Mouse (Mus musculus): ENCODE data around the gene Soat1. TPM values are rescaled to one million over a fixed set of nuclear protein-coding genes. Genes with fewer than 3 reads are reported as not detected.
"Not testable (repeated sequence)": the region's sequence is repeated elsewhere in the genome, so short reads cannot be mapped to it uniquely, and the experiment has no call there.

Soat1 gene
- total RNA-seq (2021) = 10 to 100 TPM; 32.3 to 47.6 TPM

DNA sequence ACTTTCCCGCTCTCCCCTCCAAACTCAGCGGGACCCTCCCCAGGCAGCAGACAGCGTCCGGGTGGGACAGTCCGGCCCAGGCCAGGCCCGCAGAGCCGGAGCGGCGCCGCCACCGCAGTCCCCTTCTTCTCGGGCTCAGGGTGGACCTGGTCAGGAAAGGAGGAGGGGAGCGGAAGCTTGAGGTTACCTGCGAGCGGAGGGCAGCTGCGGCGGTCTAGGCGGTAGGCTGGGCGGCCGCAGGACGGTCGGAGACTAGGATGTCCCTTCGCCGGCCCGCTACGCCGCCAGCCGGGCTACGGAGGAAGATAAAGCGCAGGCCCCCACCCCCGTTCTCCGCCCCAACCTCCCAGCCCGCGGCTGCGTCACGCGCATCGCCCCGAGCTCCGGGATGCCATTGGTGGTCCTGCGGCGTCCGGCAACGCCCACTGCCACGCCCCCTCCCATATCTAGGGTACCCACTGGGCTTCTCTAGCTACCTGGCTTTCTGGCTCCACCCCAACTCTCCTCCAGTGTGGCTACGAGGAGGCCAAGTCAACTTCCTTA is at the start of gene Soat1:
Gene Soat1 (minus strand): TSS at position 371 of the 543 bp plus-strand sequence.
- intact Hi-C loops (cut with DNase I) = loop anchor here (2.0 kb wide), 1 partner anchor 53 kb away; the partner anchor contains the start of gene Axdnd1

DNA sequence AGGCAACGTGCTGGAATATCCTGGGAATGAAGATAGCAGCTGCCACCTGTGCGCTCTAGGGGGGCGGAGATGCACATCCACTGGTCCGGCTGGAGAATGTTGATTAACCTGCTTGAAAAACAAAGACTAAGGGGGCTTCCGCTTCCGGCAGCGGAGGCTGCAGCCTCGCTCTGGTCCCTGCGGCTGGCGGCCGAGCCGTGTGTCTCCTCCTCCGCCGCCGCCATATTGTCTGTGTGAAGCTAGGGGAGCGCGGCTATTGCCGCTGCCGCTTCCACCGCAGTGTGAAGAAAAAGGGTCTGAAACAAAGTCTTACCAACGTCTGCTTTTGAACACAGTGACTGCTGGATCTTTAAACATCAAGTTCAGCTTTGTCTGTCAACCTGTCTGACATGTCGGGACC is 49.7 kb upstream of the Soat1 start, which contains the start of gene Gm10031:
Gene Gm10031 (plus strand): TSS at position 171 of the 400 bp plus-strand sequence.
- DNase-seq (ENCODE audit: low spot score in 2 of 2); intact Hi-C loops (cut with DNase I): not testable (repeated sequence)

More for the DNA sequence above, at the start of gene Soat1:
- peak; percentile 83 to 84 for DNase-seq (ENCODE audit: low spot score in 2 of 2)

DNA sequence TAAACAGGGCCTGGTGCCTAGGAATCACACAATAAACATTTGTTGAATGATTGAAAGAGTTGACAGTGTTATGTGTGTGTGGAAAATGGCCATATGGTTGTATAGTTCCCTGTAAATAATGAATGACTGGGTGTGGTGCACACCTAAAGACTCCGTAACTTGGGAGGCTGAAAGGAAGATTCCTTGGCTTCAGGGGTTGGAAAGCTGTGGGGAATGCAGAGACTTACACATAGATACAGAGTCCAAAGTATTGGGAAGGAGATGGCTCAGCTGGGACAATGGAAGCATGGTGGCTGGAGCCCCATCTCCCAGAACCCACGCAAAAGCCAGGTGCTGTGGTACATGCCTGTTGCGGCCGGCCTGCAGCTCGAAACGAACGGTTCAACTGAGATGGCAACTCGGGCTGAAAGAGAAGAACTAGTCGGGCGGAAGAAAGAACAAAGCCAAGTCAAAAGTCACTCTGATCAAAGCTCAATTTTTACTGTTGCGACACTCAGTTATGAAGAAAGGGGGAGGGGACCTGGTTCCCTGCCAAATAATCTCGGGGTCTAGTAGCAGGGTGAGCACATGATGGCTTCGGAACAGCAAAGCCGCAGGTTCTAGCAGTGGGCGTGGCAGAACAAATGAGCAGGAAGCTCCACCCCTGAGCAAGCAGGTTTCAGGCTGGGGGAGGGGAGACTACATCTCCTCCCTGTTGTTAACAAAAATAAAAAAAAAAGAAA is 47.8 kb upstream of the Soat1 start:
- no peak for DNase-seq (ENCODE audit: low spot score in 2 of 2)
- intact Hi-C loops (cut with DNase I) = no loop called here

DNA sequence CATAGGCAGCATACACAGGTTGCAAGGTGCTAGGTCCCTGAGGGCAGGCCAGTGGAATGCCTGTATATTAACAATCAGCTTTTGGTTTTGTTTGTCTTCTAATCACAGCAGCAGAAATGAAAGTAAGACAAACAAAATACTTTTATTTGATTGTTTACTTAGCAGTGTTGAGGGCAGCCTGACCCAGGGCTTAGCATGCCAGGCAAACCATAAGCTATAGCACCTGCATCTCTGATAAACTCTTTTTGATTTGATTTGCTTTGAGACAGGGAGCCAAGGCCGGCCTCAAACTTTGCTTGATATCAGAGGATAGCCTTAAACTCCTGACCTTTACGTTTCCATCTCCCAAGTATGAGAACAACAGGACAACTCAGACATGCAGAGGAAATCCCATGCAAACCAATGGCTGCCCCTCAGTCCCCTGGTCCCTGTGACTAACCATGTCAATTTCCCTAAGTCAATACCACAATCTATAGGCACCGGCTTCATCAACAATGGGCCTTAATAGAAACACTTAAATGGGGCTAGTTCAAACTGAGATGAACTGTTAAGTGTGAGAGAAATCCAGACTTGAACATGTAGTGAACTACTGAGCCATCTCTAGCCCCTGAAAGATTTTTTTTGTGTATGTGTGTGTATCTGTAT is 46.1 kb upstream of the Soat1 start:
- intact Hi-C loops (cut with DNase I) = no loop called here
- DNase-seq (ENCODE audit: low spot score in 2 of 2) = no peak

DNA sequence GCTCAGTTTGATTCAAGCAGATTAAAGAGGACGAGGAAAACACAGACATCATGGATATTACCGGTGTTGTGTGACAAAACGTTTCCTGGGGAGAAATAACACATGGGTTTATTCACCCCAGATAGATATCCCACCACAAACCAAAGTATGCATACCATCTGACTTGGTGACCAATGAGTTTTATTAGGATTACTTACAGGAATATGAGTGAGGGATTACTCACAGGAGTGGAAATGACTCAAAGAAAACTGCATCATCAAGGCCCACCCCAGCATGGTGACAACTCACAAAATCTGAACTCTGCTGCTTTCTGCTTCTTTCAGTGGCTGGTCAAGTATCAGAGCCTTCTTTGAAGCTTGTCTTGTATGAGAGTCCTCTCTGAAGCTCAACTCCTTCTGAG is 33.6 kb upstream of the Soat1 start:
- DNase-seq (ENCODE audit: low spot score in 2 of 2) = no peak
- intact Hi-C loops (cut with DNase I) = no loop called here

DNA sequence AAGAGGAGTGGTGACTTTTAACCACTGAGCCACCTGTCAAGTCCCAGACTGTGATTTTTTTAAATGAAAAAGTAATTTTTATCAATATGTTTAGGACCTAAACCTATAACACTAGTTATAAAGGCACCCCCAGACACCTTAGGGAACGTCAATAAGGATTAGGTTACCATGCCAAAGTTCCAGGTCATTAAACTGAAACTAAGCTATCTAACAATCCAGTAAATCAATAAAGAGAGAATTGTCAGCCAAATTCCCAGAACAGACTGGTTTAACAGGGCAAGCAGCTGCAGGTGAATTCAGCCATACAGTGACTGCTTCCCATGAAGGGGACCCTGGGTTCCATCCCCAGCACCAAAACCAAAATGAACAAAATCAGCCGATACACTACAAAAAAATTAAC is 31.8 kb upstream of the Soat1 start:
- DNase-seq (ENCODE audit: low spot score in 2 of 2) = no peak
- intact Hi-C loops (cut with DNase I) = no loop called here

DNA sequence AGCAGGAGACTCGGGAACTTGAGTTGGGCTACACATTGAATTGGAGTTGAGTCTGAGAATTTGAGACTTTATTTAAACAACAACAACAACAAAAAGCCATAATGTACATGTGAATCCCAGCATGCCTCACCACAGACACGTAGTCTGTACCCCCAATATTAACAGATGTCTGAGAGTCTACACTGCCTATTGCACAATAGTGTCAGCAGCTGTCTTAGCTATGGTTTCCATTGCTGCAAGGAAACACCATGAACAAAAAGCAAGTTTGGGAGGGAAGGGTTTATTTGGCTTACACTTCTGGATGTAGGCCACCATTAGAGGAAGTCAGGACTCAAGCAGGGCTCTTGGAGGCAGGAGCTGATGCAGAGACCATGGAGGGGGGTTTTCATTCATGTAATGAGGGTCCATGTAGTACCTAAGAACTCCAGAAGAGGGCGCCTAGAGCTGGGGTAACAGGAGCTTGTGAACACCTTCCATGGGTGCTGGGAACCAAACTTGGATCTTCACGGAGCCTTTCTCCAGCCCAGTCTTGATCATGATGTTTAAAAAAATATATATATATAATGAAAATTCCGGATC is 30.9 kb upstream of the Soat1 start:
- no peak for DNase-seq (ENCODE audit: low spot score in 2 of 2)
- intact Hi-C loops (cut with DNase I) = no loop called here

DNA sequence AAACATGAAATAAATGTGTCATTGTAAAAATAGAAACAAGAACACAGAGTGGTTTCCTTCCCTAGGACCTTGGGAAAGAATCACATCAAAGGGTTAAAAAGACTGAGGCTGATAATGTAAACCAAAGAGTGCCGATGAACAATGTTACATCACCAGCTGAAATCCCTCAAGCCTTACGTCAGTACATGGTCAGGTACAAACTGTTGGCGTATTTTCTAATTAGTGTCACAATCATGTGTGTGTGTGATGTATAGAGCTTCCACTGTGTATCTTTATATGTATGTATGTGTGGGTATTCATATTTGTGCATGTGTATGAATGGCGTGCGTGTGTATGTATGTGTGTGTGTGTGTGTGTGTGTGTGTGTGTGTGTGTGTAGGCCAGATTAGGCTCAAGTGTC is 22.8 kb upstream of the Soat1 start:
- intact Hi-C loops (cut with DNase I) = no loop called here

DNA sequence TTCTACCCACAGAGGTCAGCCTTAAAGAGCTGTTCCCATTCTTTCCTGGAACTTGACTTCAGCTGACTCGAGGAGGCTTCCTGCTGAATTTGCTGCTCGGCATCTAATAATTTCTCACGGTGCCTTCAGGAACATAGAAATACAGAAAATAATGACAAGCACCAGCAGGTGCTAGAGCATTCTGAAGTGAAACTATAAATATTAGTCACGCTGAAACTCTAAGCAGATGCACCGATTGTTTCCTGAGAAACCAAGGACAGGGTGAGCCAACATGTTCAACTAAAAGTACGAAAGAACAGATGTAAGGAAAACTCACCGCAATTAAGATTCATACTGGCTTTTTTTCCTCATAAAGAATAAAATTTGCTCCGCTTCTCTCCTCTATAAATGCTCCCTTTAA is 20.9 kb upstream of the Soat1 start:
- DNase-seq (ENCODE audit: low spot score in 2 of 2) = no peak
- intact Hi-C loops (cut with DNase I) = no loop called here

More for the DNA sequence above, 22.8 kb upstream of the Soat1 start:
- no peak for DNase-seq (ENCODE audit: low spot score in 2 of 2)

DNA sequence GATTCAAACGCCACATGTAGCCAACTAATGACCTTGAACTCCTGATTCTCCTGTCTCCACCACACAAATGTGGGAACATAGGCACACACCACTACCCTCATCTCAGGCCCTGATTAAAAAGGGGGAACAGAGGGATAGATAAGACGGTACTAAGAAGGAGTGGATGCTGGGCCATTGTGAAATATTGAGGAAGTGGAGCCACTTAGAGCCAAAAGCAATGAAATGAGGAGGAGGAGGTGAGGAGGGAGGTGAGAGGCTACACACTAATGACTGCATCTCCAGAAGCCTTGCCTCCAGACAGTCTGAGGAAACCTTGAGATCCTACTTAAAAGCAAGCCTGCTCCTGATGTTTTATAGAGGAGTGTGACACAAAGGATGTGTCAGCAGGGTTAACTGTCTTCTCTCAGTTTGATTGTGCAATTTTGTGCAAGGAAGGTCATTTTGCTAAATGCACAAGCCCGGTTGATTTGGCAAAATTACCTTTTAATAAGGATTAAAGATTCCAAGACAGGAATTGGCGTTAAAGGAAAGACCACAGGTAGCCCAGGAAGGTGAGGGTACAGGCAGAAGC is 17.2 kb upstream of the Soat1 start:
- no peak for DNase-seq (ENCODE audit: low spot score in 2 of 2)
- intact Hi-C loops (cut with DNase I) = no loop called here

DNA sequence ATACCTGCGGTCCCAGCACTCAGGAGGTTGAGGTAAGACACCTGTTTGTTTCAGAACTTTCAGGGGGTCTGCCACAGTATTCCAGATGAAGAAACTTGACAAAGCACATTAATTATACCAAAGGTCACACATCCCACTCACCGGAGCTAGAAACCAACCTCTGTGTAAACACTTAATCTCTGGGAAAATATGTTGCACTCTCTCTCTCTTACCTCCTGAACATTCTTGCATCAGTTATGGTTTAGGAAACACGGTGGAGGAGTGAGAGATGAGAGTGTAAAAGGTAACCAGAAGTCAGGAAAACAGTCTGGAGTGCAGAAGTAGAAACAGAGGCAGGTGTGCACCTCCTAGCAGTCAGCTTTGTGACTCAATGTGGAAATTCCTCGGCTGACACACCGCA is 13.9 kb upstream of the Soat1 start:
- intact Hi-C loops (cut with DNase I) = no loop called here

DNA sequence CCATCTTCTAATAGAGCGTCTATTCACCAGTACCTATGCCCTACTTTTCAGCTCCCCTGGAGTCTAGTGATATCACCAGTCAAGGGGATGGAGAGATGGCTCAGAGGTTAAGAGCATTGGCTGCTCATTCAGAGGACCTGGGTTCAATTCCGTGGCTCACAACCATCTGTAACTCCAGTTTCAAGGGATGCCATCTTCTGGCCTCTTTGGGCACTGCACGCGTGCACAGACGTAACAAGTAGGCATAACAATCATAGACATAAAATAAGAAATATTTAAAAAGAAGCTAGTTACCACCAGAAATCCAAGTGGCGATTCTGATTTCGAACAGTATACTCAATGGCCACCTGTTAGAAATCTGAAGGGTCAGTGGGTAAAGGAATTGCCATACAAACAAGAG is 13.4 kb upstream of the Soat1 start:
- no peak for DNase-seq (ENCODE audit: low spot score in 2 of 2)
- intact Hi-C loops (cut with DNase I) = no loop called here

More for the DNA sequence above, 13.9 kb upstream of the Soat1 start:
- DNase-seq (ENCODE audit: low spot score in 2 of 2) = no peak

DNA sequence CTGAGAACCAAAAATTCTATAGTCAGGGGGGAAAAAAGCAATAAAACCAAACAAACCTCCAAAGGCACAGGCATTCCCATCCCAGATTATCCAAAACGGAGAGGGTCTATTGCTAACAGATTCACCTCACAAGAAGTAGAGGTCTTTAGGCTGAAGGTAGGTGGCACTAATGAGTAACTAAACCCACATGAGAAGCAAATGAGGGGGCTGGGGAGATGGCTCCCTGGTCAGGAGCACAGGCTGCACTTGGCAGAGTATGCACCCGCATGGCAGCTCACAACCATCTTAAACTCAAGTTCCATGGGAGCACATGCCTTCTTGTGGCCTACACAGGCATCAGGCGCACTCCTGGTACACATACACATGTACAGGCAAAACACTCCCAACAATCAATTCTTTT is 7.7 kb upstream of the Soat1 start:
- no peak for DNase-seq (ENCODE audit: low spot score in 2 of 2)
- intact Hi-C loops (cut with DNase I) = no loop called here

DNA sequence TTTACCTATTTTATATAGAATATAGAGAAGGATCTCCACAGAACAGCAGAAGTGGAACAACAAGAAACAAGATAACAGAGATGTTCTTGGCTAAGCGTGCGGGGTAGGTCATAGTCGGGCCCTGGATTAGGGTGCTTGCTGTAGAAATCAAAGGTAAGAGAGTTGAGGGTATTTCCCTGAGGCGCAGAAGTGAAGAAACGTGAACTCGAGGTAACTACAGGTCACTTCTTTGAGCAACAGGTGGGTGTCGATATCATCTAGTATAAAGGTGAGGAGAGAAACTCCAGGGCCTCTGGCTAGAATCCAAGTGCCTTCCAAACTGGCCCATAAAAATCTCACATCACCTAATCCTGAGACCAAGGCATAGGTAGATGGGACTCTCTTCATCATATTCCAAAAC is 2.4 kb upstream of the Soat1 start:
- no peak for DNase-seq (ENCODE audit: low spot score in 2 of 2)
- intact Hi-C loops (cut with DNase I) = no loop called here

DNA sequence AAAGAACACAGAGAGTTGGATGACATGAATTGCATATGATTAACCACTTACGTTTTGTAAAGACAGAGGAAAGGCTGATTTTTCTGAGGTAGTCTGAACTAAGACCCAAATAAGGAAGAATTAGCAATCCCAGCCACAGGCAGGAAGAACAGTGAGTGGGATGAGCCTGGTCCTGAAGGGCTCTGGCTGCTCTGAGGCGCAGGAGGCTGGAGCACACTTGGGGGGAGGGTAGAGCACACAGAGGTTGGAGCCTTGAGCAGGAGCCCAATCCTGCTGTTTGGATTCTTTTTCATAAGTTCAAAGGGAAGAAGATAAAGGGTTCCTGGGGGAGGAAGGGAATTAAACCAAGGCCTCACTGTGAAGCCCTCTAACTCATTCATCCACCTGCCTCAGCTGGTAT is 1.9 kb upstream of the Soat1 start:
- intact Hi-C loops (cut with DNase I) = no loop called here
- no peak for DNase-seq (ENCODE audit: low spot score in 2 of 2)

DNA sequence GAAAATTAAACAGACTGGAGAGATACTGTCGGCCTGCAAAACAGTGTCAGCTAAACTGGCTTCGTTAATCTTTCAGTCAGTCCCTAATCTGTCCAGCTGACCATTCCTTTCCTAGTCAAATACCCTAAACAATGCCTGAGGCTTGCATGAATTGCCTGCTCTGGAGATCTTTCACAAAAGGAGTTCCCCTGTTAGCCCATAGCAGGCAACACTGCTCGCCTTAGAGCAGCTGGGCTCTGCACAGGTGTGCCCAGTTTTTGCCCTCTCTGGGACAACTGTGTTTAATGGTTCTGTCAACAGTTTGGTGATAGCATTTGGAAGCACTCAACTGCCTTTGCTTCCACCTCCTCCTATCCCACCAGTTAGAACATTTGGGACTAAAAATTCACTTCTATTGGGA is 723 bp upstream of the Soat1 start:
- no peak for DNase-seq (ENCODE audit: low spot score in 2 of 2)
- intact Hi-C loops (cut with DNase I) = no loop called here

DNA sequence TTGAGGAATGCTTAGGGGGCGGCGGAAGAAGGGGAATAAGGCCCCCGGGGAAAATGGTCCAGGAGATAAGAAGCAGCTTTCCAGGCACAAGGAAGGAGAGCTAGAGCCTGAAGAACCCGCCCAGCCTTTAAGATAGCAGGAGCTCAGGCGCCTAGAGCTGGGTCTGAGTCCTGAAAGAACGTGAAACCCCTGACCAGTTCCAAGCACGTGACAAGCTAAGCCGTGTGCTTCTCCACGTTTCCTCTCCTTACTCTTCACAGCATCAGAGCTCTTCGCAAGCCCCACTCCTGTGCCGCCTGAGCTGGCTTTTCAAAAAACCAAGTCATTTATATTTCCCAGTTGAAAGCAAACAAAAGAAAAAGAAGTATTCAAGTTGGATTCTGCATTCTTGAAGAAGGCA is 1.1 kb downstream of the Soat1 start:
- intact Hi-C loops (cut with DNase I) = loop anchor here (2.0 kb wide), 1 partner anchor 52 kb away; the partner anchor contains the start of gene Axdnd1

DNA sequence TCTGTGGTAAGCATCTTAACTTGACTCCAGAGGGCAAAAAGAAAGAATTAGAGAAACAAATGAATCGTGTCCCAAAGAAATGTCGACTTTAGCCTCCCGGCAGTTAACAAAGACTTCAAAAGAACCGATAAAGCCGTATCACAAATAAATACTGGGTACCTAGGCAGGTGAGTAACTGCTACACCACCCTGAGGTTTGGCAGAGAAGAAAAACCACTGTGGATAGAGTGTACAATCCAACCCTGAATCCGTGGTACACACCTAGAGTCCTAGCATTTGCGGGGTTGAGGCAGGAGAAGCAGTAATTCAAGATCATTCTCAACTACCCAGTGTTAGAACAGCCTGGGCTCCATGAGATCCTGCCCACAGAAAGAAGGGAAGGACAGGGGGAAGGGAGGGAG is 2.2 kb downstream of the Soat1 start:
- DNase-seq (ENCODE audit: low spot score in 2 of 2) = no peak
- intact Hi-C loops (cut with DNase I) = loop anchor here (2.0 kb wide), 1 partner anchor 51 kb away; the partner anchor contains the start of gene Axdnd1

More for the DNA sequence above, 1.1 kb downstream of the Soat1 start:
- DNase-seq (ENCODE audit: low spot score in 2 of 2) = no peak

DNA sequence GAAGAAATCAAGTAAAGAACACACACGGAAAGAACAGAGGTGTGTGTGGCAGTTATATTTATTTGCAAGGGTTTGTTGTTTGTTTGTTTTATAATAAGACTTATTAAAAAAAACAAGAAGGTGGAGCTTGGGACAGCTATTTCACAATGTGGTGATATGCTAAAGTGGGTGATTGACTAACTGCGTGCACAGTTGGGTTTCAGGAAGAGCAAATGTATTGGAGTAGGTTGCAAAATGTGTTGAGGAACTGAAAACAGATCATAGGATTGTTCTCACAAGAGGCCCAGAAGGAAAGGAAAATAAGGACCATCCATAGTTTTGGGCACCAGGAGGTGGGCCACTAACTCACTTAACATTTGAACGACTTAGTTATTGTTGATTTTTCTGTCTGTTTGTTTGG is 3.1 kb downstream of the Soat1 start:
- intact Hi-C loops (cut with DNase I) = no loop called here
- DNase-seq (ENCODE audit: low spot score in 2 of 2) = no peak

DNA sequence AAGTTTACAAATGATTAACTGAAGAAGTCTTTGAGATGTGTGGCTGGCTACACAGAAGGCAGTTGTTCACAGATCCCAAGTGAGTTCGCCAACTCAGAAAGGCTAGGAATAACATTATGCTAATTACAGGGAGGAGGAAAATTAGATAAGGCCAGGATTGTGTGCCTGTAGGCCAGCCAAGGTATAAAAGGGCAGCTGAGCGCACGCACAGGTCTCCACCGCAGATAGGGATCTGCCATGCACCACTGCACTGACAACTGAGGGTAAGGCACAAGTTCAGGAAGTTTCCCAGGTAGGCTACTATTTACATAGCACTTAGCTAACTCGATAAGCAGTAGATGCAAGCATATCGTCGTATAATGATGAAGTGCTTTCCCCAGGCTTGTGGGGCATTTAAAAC is 3.6 kb downstream of the Soat1 start:
- intact Hi-C loops (cut with DNase I) = no loop called here
- no peak for DNase-seq (ENCODE audit: low spot score in 2 of 2)

Measured in left cerebral cortex, postnatal 36 days (tissue).